Mouse (Mus musculus) gonadal fat pad, adult 2 months (tissue): Measurements from ENCODE around the gene Tfam. TPM values are rescaled to one million over a fixed set of nuclear protein-coding genes. Genes with fewer than 3 reads are reported as not detected.

Source experiments
- DNase-seq: peaks from one replicate; pipeline ENCODE4 v3.0.0-alpha.2; 2012; ENCODE audit warnings: low read depth
- polyA plus RNA-seq: library from polyadenylated mRNA; depleted of rRNA; stranded (reverse); fragments of >200 nt; gene quantifications from 2 replicates; pipeline ENCODE4 v1.2.3, GENCODE M21; 2012; rRNA removed

Gene Tfam
- 5.4 and 6.6 TPM in 2 replicates for polyA plus RNA-seq

- no peak for DNase-seq
Observed at GRCm38 (mm10) chr10:71238240-71238554, at the start of gene Tfam. Tfam (minus strand) TSS chr10:71238280.

GRCm38 (mm10) chr10:71285126-71285580, 47.1 kb upstream of the Tfam start, which contains the start of gene Ube2d1:
Ube2d1 (minus strand) TSS chr10:71285262.
- no peak for DNase-seq

- no peak for DNase-seq
Observed at GRCm38 (mm10) chr10:71284511-71285125, 46.5 kb upstream of the Tfam start.

- DNase-seq, result no peak
Observed at GRCm38 (mm10) chr10:71284131-71284510, 46.0 kb upstream of the Tfam start.

- DNase-seq, result no peak
Observed at GRCm38 (mm10) chr10:71273008-71273739, 35.1 kb upstream of the Tfam start.

GRCm38 (mm10) chr10:71267973-71268372, 29.9 kb upstream of the Tfam start:
- no peak for DNase-seq

GRCm38 (mm10) chr10:71267511-71267910, 29.4 kb upstream of the Tfam start:
- no peak for DNase-seq

GRCm38 (mm10) chr10:71265067-71265466, 27.0 kb upstream of the Tfam start:
- DNase-seq, result no peak

- no peak for DNase-seq
Observed at GRCm38 (mm10) chr10:71261637-71262036, 23.6 kb upstream of the Tfam start.

- no peak for DNase-seq
Observed at GRCm38 (mm10) chr10:71258943-71259342, 20.9 kb upstream of the Tfam start.

GRCm38 (mm10) chr10:71258516-71258915, 20.4 kb upstream of the Tfam start:
- no peak for DNase-seq

- no peak for DNase-seq
Observed at GRCm38 (mm10) chr10:71253147-71253546, 15.1 kb upstream of the Tfam start.

GRCm38 (mm10) chr10:71252421-71252820, 14.3 kb upstream of the Tfam start:
- DNase-seq, result no peak

GRCm38 (mm10) chr10:71251846-71252245, 13.8 kb upstream of the Tfam start:
- DNase-seq, result no peak

- no peak for DNase-seq
Observed at GRCm38 (mm10) chr10:71251256-71251655, 13.2 kb upstream of the Tfam start.

- no peak for DNase-seq
Observed at GRCm38 (mm10) chr10:71250472-71250871, 12.4 kb upstream of the Tfam start.

GRCm38 (mm10) chr10:71249086-71249880, 11.2 kb upstream of the Tfam start:
- DNase-seq, result no peak

GRCm38 (mm10) chr10:71246956-71247355, 8.9 kb upstream of the Tfam start:
- no peak for DNase-seq

GRCm38 (mm10) chr10:71239479-71240120, 1.5 kb upstream of the Tfam start:
- DNase-seq, result no peak

- no peak for DNase-seq
Observed at GRCm38 (mm10) chr10:71237516-71238239, 402 bp downstream of the Tfam start.

- DNase-seq, result no peak
Observed at GRCm38 (mm10) chr10:71234071-71234470, 4.0 kb downstream of the Tfam start.
